Mouse (Mus musculus): ENCODE data around the gene Hoxa9.

Hoxa9 gene

DNA sequence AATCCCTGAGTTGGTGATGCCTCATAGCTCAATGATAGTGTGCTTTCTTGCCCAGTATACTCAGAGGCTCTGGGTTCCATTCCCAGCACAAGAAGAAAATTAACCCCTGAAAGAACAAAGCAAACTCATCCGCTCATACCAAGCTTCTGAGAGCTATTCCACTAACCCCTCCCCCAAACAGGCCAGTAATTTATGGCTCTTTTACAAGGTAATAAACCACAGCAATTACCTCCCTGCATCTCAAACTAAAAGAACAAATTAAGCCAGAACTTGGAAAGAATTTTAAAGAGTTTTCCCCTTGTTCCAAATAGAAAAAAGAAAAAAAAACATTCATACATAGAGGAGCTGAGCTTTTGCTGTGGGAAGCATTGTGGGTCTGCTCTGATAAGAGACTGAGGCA lies 48.1 kb downstream of the Hoxa9 start:
- DNase-seq (ENCODE audit: low read depth, low spot score): no peak

DNA sequence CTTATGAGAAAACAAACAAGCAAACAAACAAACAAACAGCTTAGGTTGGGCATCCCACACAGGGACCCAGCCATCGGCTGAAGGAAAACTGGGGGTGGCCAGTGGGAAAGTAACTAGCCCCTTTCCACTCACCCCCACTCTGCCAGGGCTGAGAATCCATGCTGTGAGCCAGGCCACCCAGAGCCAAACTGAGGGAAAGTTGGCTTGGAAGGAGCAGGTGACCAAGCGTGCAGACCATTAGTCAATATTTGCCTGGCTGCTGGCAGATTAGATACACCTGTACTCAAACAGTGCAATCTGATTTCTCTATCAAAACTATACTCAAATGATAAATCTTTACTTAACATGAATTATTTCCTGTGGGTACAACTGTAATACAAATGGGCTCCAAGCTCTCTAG lies 48.9 kb downstream of the Hoxa9 start:
- no peak for DNase-seq (ENCODE audit: low read depth, low spot score)

DNA sequence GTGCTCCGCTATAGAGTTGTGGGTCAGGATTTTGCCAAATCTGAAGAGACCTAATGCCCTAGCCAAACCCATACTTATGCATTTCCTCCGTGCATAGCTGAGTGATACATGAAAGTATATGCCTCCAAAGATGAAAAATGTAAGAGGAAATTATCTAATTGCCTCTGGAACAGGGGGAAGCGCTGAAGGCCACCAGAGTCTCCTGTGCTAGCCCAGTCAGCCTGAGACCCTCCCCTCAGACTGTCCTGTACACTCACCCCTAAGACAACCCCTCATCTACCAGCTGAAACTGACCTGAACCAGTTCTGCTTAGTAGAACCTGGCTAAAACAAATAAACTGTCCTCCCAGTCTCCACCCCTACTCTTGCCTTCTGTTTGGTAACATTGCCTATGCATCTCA lies 50.2 kb downstream of the Hoxa9 start:
- DNase-seq (ENCODE audit: low read depth, low spot score): no peak

DNA sequence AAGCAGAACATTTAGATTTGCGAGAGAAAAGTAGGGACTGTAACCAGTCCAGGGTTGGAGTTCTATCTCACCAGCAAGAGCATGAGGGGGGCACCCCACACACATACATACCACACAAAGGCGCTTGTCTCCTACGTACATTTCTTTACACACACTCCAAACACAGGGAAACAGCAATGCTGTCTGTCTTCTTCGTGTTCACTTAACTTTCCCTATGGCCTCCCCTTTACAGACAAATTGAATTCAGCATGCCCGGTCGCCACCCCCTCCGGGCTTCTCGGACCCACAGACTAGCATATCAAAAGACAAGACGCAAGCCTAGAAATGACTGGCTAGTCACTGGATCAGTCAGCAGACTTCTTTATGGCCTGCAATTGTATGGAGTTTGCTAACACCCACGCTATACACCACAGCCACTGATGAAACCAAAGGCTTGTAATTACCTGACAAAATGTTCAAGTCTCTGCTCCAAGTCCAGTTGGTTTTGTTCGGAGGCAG lies 50.6 kb downstream of the Hoxa9 start:
- DNase-seq (ENCODE audit: low read depth, low spot score): no peak

DNA sequence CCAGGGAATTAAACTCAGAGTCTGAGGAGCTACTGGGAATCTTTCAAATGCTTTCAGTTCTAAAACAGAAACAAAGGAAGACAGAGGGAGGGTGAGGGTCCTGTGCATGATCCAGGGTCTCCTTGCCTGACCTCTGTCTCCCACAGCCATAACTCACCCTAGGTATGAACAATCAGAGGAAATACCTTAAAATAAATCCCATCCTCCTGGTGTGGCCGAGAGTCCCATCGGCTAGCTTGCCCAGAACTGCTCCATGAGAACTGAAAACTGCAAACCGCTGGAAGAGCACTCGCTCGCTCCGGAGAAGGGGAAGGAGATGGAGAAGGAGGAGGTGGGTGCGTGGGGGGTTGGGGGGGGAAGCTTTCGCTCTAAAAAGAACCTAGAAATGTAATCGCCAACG lies 51.2 kb downstream of the Hoxa9 start:
- no peak for DNase-seq (ENCODE audit: low read depth, low spot score)

DNA sequence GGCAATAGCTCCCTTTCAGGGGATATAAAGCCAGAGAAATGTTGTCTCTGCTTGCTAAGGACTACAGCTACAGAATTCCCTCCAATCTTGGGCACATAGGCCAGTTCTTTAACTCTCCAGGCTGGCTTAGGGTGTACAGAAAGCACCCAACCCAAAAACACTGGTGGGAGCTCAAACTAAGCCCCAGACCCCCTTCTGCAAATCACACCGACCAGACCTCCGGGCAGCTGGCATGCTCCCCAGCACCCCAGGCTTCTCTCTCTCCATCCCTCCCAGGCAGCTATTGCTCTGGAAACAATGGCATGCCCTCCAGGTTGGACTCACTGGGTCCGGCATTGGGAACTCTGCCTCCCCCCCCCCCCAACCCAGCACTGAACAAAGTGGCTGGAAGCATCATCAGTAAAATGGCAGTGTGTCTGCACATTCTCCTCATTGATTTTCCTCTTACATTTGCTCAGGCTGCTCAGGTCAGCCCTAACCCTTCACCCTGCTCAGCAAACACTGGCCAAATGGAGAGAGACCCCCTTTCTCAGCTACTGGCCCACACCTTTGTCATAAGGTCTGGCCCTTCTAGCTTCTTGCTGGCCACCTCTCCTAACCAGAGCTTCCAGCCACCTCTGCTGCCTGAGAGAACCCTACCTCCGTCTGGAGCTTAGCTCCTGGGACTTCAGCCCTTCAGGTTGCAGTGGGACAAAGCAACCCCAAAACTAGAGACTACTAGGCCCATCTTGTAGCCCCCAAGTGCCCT lies 51.8 kb downstream of the Hoxa9 start:
- no peak for DNase-seq (ENCODE audit: low read depth, low spot score)

DNA sequence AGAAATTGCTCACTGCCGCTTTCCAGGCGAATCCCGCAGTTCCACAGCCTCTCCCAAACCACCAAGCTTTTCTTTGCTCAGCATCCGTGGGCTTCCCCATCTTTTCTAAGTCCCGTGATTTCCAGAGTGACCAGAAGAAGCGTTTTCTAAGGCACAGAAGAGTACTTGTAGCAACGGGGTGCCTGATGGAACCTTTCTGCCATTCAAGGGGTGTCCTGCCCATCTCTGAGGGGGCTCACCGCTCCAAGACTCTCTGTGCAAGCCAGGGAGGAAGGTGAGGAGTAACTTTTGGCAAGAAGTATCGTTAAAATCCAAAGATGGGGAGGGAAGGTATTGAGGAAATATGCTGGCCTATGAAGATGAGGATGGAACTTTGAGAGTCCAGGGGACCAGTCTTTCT lies 53.1 kb downstream of the Hoxa9 start:
- no peak for DNase-seq (ENCODE audit: low read depth, low spot score)

DNA sequence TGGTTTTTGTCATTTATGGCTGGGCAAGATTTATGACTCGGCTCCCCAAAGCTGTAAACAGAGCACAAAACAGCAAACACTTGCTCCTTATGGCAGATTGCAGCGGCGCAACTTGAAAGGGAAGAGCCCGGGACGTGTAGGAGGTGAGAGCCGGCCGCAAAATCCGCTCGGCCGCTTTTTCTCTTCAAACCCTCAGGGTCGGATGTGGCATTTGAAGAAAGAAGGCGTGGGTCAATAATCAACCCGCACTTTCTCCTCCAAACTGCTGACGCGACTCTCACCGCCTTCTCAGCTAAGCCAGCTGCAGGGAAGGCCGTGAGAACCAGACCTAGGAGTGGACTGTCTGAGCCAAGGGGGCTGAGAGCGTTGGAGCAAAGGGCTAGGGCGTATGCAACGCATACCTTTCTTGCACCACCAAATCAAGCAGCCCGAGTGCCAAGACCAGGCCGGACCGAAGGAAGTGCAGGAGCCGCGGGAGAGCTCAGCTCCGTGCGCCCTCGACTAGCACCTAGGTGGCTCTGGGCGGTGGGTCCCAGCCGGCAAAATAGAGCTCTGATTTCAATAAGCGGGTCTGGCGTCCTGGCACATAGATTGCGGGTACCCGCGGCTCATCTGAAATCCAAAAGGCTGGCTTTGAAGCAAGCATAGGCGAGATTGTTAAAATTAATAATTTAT lies 53.7 kb downstream of the Hoxa9 start, which contains the start of gene 5730596B20Rik:
Gene 5730596B20Rik (plus strand): TSS at position 438 of the 675 bp plus-strand sequence.
- peak; percentile 69 for DNase-seq (ENCODE audit: low read depth, low spot score)

DNA sequence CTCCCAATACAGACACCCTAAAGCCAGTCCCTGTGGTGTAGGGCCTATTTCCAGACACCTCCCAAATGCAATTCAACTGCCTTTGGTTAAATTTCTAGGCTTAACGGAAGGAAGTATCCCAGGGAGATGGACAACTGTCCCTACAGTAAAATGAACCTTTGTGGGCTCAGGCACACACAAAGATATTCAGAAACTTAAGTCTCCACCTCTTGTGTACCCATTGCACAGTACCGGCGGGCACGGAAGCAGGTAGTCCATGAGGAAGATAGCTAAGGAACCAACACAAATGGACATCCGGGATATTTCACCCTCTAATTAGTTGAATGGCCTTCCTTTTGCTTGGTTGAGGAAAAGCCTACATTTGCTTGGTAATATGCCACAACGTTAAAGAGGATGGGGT lies 54.5 kb downstream of the Hoxa9 start:
- DNase-seq (ENCODE audit: low read depth, low spot score): no peak

DNA sequence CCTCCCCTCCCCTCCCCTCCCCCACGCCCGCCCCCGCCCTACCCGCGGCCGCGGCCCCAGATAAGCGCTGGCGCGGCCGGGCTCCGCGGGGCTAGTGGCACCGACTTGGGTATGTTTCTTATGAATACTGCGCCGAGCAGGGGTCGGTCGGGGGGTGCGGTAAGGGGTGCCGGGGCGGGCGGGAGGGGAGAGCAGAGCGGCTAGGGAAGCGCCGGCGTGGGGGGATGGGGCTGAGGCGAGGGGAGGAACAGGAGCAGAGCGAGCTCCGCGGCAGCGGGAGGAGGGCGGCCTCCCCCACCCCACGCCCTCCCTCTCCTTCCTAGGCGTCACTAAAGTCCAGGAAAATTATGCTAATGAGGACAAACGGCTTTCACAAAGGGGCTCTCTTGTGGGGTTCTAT lies 55.0 kb downstream of the Hoxa9 start:
- no peak for DNase-seq (ENCODE audit: low read depth, low spot score)

DNA sequence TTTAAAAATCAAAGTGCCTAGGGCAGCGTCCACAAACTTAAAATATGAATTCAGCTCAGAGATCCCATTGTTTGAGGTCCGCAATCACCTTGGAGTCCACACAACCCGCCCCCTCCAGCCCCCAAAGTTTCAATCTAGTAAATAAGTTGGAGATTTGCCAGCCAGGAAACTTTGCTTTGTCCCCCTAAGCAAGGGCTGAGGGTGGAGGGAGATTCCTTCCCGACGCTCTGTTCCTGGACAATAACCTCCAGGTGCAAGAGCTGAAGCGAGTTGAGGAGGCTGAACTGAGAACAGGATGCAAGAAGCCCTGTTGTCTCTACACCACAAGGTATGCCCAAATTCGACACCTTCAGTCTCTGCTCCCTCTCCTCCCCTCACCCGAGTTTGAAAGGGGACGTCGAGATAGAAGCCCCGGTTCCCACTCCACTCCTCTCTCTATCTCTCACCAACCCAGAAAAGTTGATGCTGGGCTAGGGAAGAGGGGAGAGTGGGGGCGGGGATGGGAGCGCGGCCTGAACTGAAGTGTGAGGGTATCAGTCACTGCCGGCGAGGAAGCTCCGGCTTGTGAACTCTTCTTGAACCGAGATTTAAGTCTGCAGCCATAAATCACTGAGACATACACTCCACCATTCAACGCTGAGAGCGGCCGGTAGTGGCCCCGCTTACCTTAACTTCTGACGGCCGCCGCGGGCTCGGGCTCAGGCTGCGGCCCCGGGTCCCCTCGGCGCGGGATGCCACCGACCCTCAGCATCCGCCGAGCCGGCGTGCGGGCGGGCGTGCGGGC lies 55.7 kb downstream of the Hoxa9 start:
- peak; percentile 73 for DNase-seq (ENCODE audit: low read depth, low spot score)

DNA sequence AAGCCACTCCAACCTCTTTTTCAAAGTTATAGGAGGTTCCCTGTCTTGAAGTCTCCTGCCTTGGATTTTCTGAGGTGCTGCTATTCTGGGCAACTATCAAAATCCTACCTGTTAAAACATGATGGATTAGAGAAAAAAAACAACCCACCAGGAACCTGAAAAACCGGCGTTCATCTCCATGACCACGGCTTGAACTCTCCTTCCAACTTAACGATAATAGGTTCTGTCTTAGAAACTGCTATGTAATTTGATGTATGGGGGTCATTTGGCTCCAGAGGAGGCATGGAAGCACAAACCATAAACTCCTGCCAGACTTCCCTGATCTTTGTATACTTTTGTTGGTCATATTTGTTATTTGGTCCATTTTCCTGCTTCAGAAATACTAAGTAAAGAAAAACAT lies 57.2 kb downstream of the Hoxa9 start:
- DNase-seq (ENCODE audit: low read depth, low spot score): no peak
